Mouse (Mus musculus): ENCODE measurements at regions not wholly inside any gene's neighbourhood (a gene's known extent, or its start where the extent isn't known, plus 50 kb on each side); places are given as distances from the start of the nearest gene placed in this dataset.

DNA sequence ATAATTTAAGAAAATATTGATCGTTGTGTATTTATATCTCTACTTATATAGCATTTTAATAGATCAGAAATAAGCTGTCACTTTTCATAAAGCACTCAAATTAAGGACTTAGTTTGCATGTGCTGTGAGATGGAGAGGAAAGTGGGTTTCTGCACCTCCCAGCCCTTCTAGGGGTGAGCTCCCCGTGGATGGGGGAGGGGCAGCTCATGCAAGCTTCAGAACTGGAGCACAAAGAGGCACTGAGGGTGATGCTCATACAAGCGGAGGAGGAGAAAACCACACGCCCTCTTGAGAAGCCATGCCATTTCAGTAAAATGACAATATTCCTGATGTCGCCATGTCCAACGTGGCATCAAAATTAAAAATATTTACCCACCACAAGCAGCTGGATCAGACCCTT, 452.1 kb upstream of the 3110018I06Rik start:
- 74% methylated on average over 6 of the region's 6 CpGs for WGBS
- H3K9ac ChIP-seq: no peak overlapping the region
- ATAC-seq (ENCODE audit: low FRiP score, low read depth): no peak

GRCm38 (mm10) chr12:107041927-107042652, 446.3 kb upstream of the 3110018I06Rik start:
- no peak overlapping the region for H3K9ac ChIP-seq
- no peaks in the 10 kb centered on the region for H3K36me3 ChIP-seq
- H3K4me1 ChIP-seq (replicated peaks): peaks cover 5% of the 10 kb centered on the region; the same call in 1 of the 2 replicates
- no peaks in the 10 kb centered on the region for H3K9me3 ChIP-seq
- H3K4me3 ChIP-seq: no peak overlapping the region
- WGBS: 50% methylated on average over 13 of the region's 13 CpGs
- no peak overlapping the region for H3K4me2 ChIP-seq
- no peaks in the 10 kb centered on the region for H3K27me3 ChIP-seq
- no peak for ATAC-seq (ENCODE audit: low FRiP score, low read depth)
- no peak overlapping the region for H3K27ac ChIP-seq (replicated peaks)

More for the DNA sequence above, 452.1 kb upstream of the 3110018I06Rik start:
- Histone ChIP-seq H3K4me3 (no peak overlapping the region), H3K27ac (replicated peaks) (no peak overlapping the region), H3K9me3 (no peaks in the 10 kb centered on the region), H3K4me2 (no peak overlapping the region), H3K4me1 (replicated peaks) (no peaks in the 10 kb centered on the region), H3K27me3 (no peaks in the 10 kb centered on the region), H3K36me3 (no peaks in the 10 kb centered on the region)

DNA sequence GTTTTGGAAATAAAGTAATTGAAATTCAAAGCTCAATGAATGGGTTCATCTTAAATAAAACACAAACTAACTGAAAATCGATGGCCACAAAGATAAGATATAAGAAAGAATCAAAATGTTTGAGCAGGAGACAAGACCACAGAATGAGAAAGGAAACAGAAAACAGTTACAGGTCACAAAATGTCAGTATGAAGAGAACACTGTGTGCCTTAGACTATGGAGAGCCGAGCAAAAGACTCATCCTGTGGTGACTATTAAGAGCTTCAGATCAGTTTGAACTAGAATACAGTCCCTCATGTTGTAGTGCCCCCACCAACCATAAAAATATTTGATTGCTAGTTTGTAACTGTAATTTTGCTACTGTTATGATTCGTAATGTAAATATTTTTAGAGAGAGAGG, 441.9 kb upstream of the 3110018I06Rik start:
- no peak for ATAC-seq (ENCODE audit: low FRiP score, low read depth)
- Histone ChIP-seq H3K36me3 (no peaks in the 10 kb centered on the region), H3K4me3 (no peak overlapping the region), H3K27me3 (no peaks in the 10 kb centered on the region), H3K9me3 (no peaks in the 10 kb centered on the region), H3K4me1 (replicated peaks) (peaks cover 13% of the 10 kb centered on the region; the same call in 1 of the 2 replicates), H3K27ac (replicated peaks) (no peak overlapping the region), H3K9ac (no peak overlapping the region), H3K4me2 (no peak overlapping the region)
- WGBS: 90% methylated on average over 3 of the region's 3 CpGs

GRCm38 (mm10) chr12:107047059-107047531, 441.3 kb upstream of the 3110018I06Rik start:
- Histone ChIP-seq H3K4me2 (peak overlapping the region; percentile 14), H3K36me3 (no peaks in the 10 kb centered on the region), H3K4me1 (replicated peaks) (peaks cover 12% of the 10 kb centered on the region; the same call in 1 of the 2 replicates), H3K27ac (replicated peaks) (no peak overlapping the region), H3K9ac (no peak overlapping the region), H3K27me3 (no peaks in the 10 kb centered on the region), H3K4me3 (no peak overlapping the region), H3K9me3 (no peaks in the 10 kb centered on the region)
- ATAC-seq (ENCODE audit: low FRiP score, low read depth): no peak
- 49% methylated on average over 13 of the region's 13 CpGs for WGBS

DNA sequence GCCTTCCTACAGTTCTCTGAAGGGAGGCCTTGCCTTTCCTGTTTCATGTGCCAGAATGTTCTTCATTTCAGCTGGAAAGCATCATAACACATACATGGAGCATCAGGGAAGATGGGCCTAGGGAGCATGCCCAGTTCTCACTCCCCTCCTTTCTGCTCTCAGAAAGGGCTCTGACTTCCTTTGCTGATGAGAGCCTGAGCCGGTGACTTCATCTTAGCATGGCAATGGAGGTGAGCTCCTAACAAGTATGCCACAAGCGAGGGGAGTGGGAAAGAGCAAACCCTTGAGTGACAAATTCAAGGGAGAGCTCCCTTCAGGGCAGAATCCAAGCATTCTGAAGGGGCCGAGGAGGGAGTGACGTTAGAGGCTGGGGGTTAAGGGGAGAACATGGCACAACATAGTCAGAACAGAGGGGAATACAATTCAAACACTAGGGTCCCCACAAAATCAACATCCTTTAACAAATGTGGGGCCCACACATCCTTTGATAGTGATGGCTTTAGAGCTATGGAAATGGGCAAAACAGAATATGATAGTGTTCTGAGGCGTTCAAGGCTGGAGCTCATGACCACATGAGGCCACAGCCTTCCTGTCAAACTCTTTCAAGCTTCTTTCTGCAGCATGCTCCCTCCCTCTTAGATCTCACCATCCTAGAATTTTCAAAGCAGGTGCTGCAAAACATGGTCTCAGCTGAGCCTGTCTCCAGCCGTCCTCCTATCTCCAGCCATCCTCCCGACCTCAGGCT, 437.4 kb upstream of the 3110018I06Rik start:
- Histone ChIP-seq H3K4me3 (no peak overlapping the region), H3K4me2 (no peak overlapping the region), H3K9me3 (no peaks in the 10 kb centered on the region), H3K27me3 (no peaks in the 10 kb centered on the region), H3K36me3 (no peaks in the 10 kb centered on the region), H3K27ac (replicated peaks) (no peak overlapping the region), H3K4me1 (replicated peaks) (0 out of 2 replicates have a peak, but pooled peaks cover 10% of the 10 kb centered on the region), H3K9ac (no peak overlapping the region)
- no peak for ATAC-seq (ENCODE audit: low FRiP score, low read depth)
- 89% methylated on average over 7 of the region's 7 CpGs for WGBS

DNA sequence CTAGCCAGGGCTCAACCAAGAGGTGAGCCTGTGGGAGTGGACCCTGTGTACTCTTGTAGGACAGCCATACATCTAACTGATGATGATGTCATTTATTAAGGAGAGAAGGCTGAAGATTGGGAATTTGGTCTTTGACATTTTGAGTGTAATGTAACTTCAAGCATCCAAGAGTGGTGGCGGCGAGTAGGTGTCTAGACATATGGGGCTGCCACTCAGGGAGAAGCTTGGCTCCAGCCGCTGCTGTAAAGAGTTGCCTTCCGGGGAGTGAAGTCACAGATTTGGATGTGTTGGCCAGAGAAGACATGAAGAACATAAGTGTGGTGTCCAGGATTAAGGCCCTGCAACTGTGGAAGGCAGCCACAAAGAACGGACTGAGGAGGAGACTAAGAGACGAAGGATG, 436.3 kb upstream of the 3110018I06Rik start:
- ATAC-seq (ENCODE audit: low FRiP score, low read depth): no peak
- 95% methylated on average over 6 of the region's 6 CpGs for WGBS

GRCm38 (mm10) chr12:107056553-107056952, 431.9 kb upstream of the 3110018I06Rik start:
- Histone ChIP-seq H3K27ac (replicated peaks) (no peak overlapping the region), H3K9me3 (no peaks in the 10 kb centered on the region), H3K27me3 (no peaks in the 10 kb centered on the region), H3K36me3 (no peaks in the 10 kb centered on the region), H3K4me1 (replicated peaks) (no peaks in the 10 kb centered on the region), H3K4me3 (no peak overlapping the region), H3K9ac (no peak overlapping the region), H3K4me2 (no peak overlapping the region)
- WGBS: 46% methylated on average over 5 of the region's 5 CpGs
- no peak for ATAC-seq (ENCODE audit: low FRiP score, low read depth)

More for the DNA sequence above, 436.3 kb upstream of the 3110018I06Rik start:
- H3K36me3 ChIP-seq: no peaks in the 10 kb centered on the region
- H3K27me3 ChIP-seq: no peaks in the 10 kb centered on the region
- no peak overlapping the region for H3K4me2 ChIP-seq
- H3K4me3 ChIP-seq: no peak overlapping the region
- H3K4me1 ChIP-seq (replicated peaks): 0 out of 2 replicates have a peak, but pooled peaks cover 8% of the 10 kb centered on the region
- H3K9me3 ChIP-seq: no peaks in the 10 kb centered on the region
- no peak overlapping the region for H3K9ac ChIP-seq
- no peak overlapping the region for H3K27ac ChIP-seq (replicated peaks)

DNA sequence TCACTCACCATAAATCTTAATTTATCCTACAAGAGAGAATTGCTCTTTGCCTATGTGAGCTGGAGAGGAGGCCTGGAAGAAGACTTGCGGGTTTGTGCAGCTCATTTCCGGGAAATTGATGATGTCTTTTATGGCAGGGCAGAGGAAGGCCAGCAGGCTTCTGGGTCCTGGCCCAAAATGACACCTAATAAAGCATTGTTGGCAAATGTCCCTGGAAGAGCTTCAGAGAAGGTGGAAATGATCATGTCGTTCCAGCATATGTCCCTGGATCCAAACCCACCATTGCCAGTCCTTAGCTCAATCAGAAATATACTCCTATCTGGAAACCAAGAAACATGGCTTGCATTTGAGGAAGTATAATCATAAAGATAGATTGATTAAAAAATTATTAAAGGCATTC, 427.9 kb upstream of the 3110018I06Rik start:
- no peaks in the 10 kb centered on the region for H3K27me3 ChIP-seq
- no peaks in the 10 kb centered on the region for H3K36me3 ChIP-seq
- no peak for ATAC-seq (ENCODE audit: low FRiP score, low read depth)

DNA sequence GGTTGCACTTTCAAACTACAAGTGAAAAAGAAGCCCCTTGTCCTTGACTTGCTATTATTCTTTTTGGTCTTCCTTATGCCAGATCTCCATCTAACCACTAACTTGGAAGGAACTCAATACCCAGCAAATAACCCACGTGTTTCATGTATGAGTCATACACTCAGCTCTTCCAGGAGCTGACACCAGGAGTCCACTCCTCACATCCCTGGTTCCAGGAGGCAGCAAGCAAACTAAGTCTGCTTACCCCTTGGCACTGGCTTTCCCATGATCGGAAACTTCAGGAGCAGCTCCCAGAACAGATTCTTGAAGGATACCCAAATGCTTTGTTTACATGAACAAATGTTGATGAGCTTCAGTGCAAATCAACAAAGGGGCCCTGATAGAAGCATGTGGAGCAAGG, 421.1 kb upstream of the 3110018I06Rik start:
- Histone ChIP-seq H3K9ac (no peak overlapping the region), H3K27ac (replicated peaks) (no peak overlapping the region), H3K27me3 (no peaks in the 10 kb centered on the region), H3K9me3 (no peaks in the 10 kb centered on the region), H3K4me1 (replicated peaks) (no peaks in the 10 kb centered on the region), H3K36me3 (no peaks in the 10 kb centered on the region), H3K4me3 (no peak overlapping the region), H3K4me2 (no peak overlapping the region)
- WGBS: 80% methylated on average over 2 of the region's 2 CpGs
- no peak for ATAC-seq (ENCODE audit: low FRiP score, low read depth)

More for the DNA sequence above, 427.9 kb upstream of the 3110018I06Rik start:
- H3K9me3 ChIP-seq: no peaks in the 10 kb centered on the region
- H3K4me3 ChIP-seq: no peak overlapping the region
- no peak overlapping the region for H3K27ac ChIP-seq (replicated peaks)
- WGBS: 62% methylated on average over 3 of the region's 3 CpGs
- H3K4me2 ChIP-seq: no peak overlapping the region
- H3K9ac ChIP-seq: no peak overlapping the region
- no peaks in the 10 kb centered on the region for H3K4me1 ChIP-seq (replicated peaks)

DNA sequence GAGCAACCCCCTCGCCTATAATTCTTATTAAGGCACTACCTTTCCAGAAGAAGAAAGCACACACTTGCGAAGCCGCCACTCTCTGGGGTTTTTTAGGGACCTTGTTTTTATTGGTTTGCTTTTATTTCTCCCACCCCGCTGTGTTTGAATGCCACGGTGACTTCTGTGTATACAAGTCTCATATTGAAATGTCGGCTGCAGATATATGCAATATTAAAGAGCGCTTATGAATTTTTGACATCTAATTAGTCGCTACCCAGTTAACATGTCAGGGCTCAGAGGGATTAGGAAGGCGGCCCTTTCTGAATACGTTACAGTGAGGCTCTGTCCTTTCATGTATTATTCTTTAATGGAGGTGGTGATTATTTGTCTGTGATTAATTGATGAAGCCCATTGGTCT, 405.9 kb upstream of the 3110018I06Rik start:
- ATAC-seq (ENCODE audit: low FRiP score, low read depth): no peak
- Histone ChIP-seq H3K27ac (replicated peaks) (no peak overlapping the region), H3K27me3 (no peaks in the 10 kb centered on the region), H3K4me2 (no peak overlapping the region), H3K4me1 (replicated peaks) (peaks cover 26% of the 10 kb centered on the region), H3K9ac (no peak overlapping the region), H3K36me3 (no peaks in the 10 kb centered on the region), H3K4me3 (no peak overlapping the region), H3K9me3 (no peaks in the 10 kb centered on the region)
- 48% methylated on average over 10 of the region's 10 CpGs for WGBS

DNA sequence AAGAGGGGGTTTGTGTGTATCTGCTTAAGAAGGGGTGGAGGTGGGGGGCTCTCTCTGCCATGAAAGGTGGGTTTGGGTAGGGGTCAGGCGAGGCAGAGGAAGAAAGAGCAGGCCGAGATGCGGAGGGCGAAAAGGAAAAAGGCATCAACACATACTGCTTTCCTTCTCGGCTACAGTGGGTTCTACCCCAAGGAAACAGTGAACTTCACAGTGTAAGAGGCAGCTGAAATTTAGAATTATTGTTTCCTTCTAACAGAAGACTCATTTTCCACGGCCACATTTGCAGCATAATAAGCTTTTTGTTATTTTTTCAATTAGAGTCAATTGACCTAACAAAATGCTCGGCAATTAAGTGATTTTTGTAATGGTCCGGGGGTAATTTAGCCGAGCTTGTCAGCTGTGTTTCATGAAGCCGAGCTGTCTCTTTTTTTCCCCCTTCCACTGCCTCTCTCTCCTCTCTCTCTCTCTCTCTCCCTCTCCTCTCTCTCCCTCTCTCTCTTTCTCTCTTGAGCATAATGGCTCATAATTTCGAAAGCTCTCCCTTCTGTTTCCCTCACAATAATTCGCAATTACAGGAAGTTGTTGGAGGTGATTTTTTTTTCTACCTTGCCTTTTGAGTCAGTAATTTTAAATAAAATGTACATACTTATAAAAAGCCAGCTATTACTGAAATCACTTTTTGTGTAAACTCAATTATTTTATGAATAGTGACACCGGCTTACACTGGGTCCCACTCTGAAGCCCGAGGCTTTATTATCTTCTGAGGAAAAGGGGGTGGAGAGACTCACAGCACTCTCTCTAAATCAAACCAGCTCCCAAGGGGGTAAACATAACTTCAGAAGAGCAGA, 403.1 kb upstream of the 3110018I06Rik start:
- 31% methylated on average over 14 of the region's 14 CpGs for WGBS
- Histone ChIP-seq H3K4me3 (no peak overlapping the region), H3K4me2 (no peak overlapping the region), H3K27me3 (no peaks in the 10 kb centered on the region), H3K9ac (no peak overlapping the region), H3K27ac (replicated peaks) (no peak overlapping the region; the same call in 1 of the 2 replicates), H3K4me1 (replicated peaks) (peaks cover 26% of the 10 kb centered on the region), H3K36me3 (no peaks in the 10 kb centered on the region), H3K9me3 (no peaks in the 10 kb centered on the region)
- no peak for ATAC-seq (ENCODE audit: low FRiP score, low read depth)
